Mouse (Mus musculus): ENCODE results near the gene Rapgef6. TPM values are rescaled to one million over a fixed set of nuclear protein-coding genes. Genes with fewer than 3 reads are reported as not detected.

Gene Rapgef6
- polyA plus RNA-seq (2012; rRNA removed), result 47.2 and 58.4 TPM in 2 replicates

GRCm38 (mm10) chr11:54522529-54523430, at the start of gene Rapgef6:
Rapgef6 (plus strand) TSS chr11:54522847.
- no peaks in the 10 kb centered on the region for H3K36me3 ChIP-seq (ENCODE audit: control insufficient read depth, insufficient read depth, low read length)
- peak within 1 kb of the TSS; percentile 89 for H3K4me3 ChIP-seq (ENCODE audit: extremely low read depth, insufficient read depth, insufficient read length)
- no peaks in the 10 kb centered on the region for H3K27me3 ChIP-seq (ENCODE audit: control insufficient read depth, insufficient read depth, low read length)
- DNase-seq (ENCODE audit: low read depth in 1 of 2, low spot score in 2 of 2), result peak; percentile 98 to 99
- under 1% methylated on average over 73 of the region's 73 CpGs for WGBS
- peak within 1 kb of the TSS; percentile 99 for H3K27ac ChIP-seq (ENCODE audit: insufficient read depth, low read length)
- H3K4me1 ChIP-seq (ENCODE audit: control insufficient read depth, insufficient read depth, insufficient read length), result peaks cover 20% of the 10 kb centered on the region
- TF ChIP-seq CTCF (IDR thresholded peaks at IDR 0.05; ENCODE audit: extremely low read depth, insufficient read depth, insufficient read length, insufficient replicate concordance) (no peak), POLR2A (IDR thresholded peaks at IDR 0.05; ENCODE audit: low read depth, low read length) (peak; percentile 93)

GRCm38 (mm10) chr11:54478414-54478813, 44.2 kb upstream of the Rapgef6 start:
- H3K27me3 ChIP-seq (ENCODE audit: control insufficient read depth, insufficient read depth, low read length), result no peaks in the 10 kb centered on the region
- TF ChIP-seq POLR2A (IDR thresholded peaks at IDR 0.05; ENCODE audit: low read depth, low read length) (no peak), CTCF (IDR thresholded peaks at IDR 0.05; ENCODE audit: extremely low read depth, insufficient read depth, insufficient read length, insufficient replicate concordance) (0 out of 2 replicates have a peak, but pooled peaks have one; percentile 14)
- peak in 1 of 2 experiments; percentile 22 for DNase-seq (ENCODE audit: low read depth in 1 of 2, low spot score in 2 of 2)
- WGBS, result 95% methylated on average over 1 of the region's 1 CpGs
- peaks cover 6% of the 10 kb centered on the region for H3K36me3 ChIP-seq (ENCODE audit: control insufficient read depth, insufficient read depth, low read length)
- H3K4me3 ChIP-seq (ENCODE audit: extremely low read depth, insufficient read depth, insufficient read length), result no peak overlapping the region
- no peak overlapping the region for H3K27ac ChIP-seq (ENCODE audit: insufficient read depth, low read length)
- H3K4me1 ChIP-seq (ENCODE audit: control insufficient read depth, insufficient read depth, insufficient read length), result no peaks in the 10 kb centered on the region; the same call in 1 of the 2 replicates

- TF ChIP-seq CTCF (IDR thresholded peaks at IDR 0.05; ENCODE audit: extremely low read depth, insufficient read depth, insufficient read length, insufficient replicate concordance) (no peak), POLR2A (IDR thresholded peaks at IDR 0.05; ENCODE audit: low read depth, low read length) (no peak)
- no peak overlapping the region for H3K4me3 ChIP-seq (ENCODE audit: extremely low read depth, insufficient read depth, insufficient read length)
- no peak for DNase-seq (ENCODE audit: low read depth in 1 of 2, low spot score in 2 of 2)
- H3K4me1 ChIP-seq (ENCODE audit: control insufficient read depth, insufficient read depth, insufficient read length), result no peaks in the 10 kb centered on the region; the same call in 1 of the 2 replicates
- no peaks in the 10 kb centered on the region for H3K27me3 ChIP-seq (ENCODE audit: control insufficient read depth, insufficient read depth, low read length)
- WGBS, result 93% methylated on average over 3 of the region's 3 CpGs
- H3K36me3 ChIP-seq (ENCODE audit: control insufficient read depth, insufficient read depth, low read length), result peaks cover 3% of the 10 kb centered on the region; the same call in 1 of the 2 replicates
- no peak overlapping the region for H3K27ac ChIP-seq (ENCODE audit: insufficient read depth, low read length)
Observed at GRCm38 (mm10) chr11:54486041-54486440, 36.6 kb upstream of the Rapgef6 start.

GRCm38 (mm10) chr11:54491946-54492558, 30.6 kb upstream of the Rapgef6 start:
- no peak overlapping the region for H3K27ac ChIP-seq (ENCODE audit: insufficient read depth, low read length)
- no peak overlapping the region for H3K4me3 ChIP-seq (ENCODE audit: extremely low read depth, insufficient read depth, insufficient read length)
- 92% methylated on average over 1 of the region's 1 CpGs for WGBS
- H3K4me1 ChIP-seq (ENCODE audit: control insufficient read depth, insufficient read depth, insufficient read length), result no peaks in the 10 kb centered on the region; the same call in 1 of the 2 replicates
- TF ChIP-seq CTCF (IDR thresholded peaks at IDR 0.05; ENCODE audit: extremely low read depth, insufficient read depth, insufficient read length, insufficient replicate concordance) (no peak), POLR2A (IDR thresholded peaks at IDR 0.05; ENCODE audit: low read depth, low read length) (no peak)
- no peaks in the 10 kb centered on the region for H3K27me3 ChIP-seq (ENCODE audit: control insufficient read depth, insufficient read depth, low read length)
- peaks cover 4% of the 10 kb centered on the region; the same call in 1 of the 2 replicates for H3K36me3 ChIP-seq (ENCODE audit: control insufficient read depth, insufficient read depth, low read length)
- no peak for DNase-seq (ENCODE audit: low read depth in 1 of 2, low spot score in 2 of 2)

GRCm38 (mm10) chr11:54492559-54492958, 30.1 kb upstream of the Rapgef6 start:
- no peaks in the 10 kb centered on the region for H3K27me3 ChIP-seq (ENCODE audit: control insufficient read depth, insufficient read depth, low read length)
- peaks cover 4% of the 10 kb centered on the region; the same call in 1 of the 2 replicates for H3K36me3 ChIP-seq (ENCODE audit: control insufficient read depth, insufficient read depth, low read length)
- H3K27ac ChIP-seq (ENCODE audit: insufficient read depth, low read length), result no peak overlapping the region
- H3K4me1 ChIP-seq (ENCODE audit: control insufficient read depth, insufficient read depth, insufficient read length), result no peaks in the 10 kb centered on the region; the same call in 1 of the 2 replicates
- no peak for TF ChIP-seq CTCF (IDR thresholded peaks at IDR 0.05; ENCODE audit: extremely low read depth, insufficient read depth, insufficient read length, insufficient replicate concordance)
- no peak for TF ChIP-seq POLR2A (IDR thresholded peaks at IDR 0.05; ENCODE audit: low read depth, low read length)
- peak in 1 of 2 experiments; percentile 3 for DNase-seq (ENCODE audit: low read depth in 1 of 2, low spot score in 2 of 2)
- WGBS, result 17% methylated on average over 4 of the region's 4 CpGs
- H3K4me3 ChIP-seq (ENCODE audit: extremely low read depth, insufficient read depth, insufficient read length), result no peak overlapping the region

GRCm38 (mm10) chr11:54499838-54500237, 22.8 kb upstream of the Rapgef6 start:
- H3K36me3 ChIP-seq (ENCODE audit: control insufficient read depth, insufficient read depth, low read length), result peaks cover 14% of the 10 kb centered on the region
- H3K4me1 ChIP-seq (ENCODE audit: control insufficient read depth, insufficient read depth, insufficient read length), result no peaks in the 10 kb centered on the region
- no peak overlapping the region for H3K4me3 ChIP-seq (ENCODE audit: extremely low read depth, insufficient read depth, insufficient read length)
- DNase-seq (ENCODE audit: low read depth in 1 of 2, low spot score in 2 of 2), result no peak
- H3K27me3 ChIP-seq (ENCODE audit: control insufficient read depth, insufficient read depth, low read length), result no peaks in the 10 kb centered on the region
- TF ChIP-seq CTCF (IDR thresholded peaks at IDR 0.05; ENCODE audit: extremely low read depth, insufficient read depth, insufficient read length, insufficient replicate concordance), result no peak
- no peak for TF ChIP-seq POLR2A (IDR thresholded peaks at IDR 0.05; ENCODE audit: low read depth, low read length)
- 96% methylated on average over 5 of the region's 5 CpGs for WGBS
- H3K27ac ChIP-seq (ENCODE audit: insufficient read depth, low read length), result no peak overlapping the region

All from spleen, adult 2 months (tissue).